Mouse (Mus musculus) monocyte, adult 2 months (primary cell): Measurements from ENCODE around the gene Asxl2.
A peak's percentile ranks its signal among the peaks of the same experiment; 100 is the strongest.
"Not testable (repeated sequence)": the region's sequence is repeated elsewhere in the genome, so short reads cannot be mapped to it uniquely, and the experiment has no call there.

Experiments used
- DNase-seq, 2 experiments: peaks; one replicate each; pipeline ENCODE4 v3.0.0; 2022; ENCODE audit warnings: low spot score in 2 of 2, low read depth in 1 of 2

The Asxl2 gene

GRCm38 (mm10) chr12:3426530-3427034 lies at the start of gene Asxl2:
Gene Asxl2, plus strand, starts transcription at chr12:3426857.
- DNase-seq, result peak; percentile 93 to 94

- no peak for DNase-seq
Measured at GRCm38 (mm10) chr12:3377190-3377589, 49.5 kb upstream of the Asxl2 start.

GRCm38 (mm10) chr12:3377755-3378154 lies 48.9 kb upstream of the Asxl2 start:
- DNase-seq, result no peak

- no peak for DNase-seq
Measured at GRCm38 (mm10) chr12:3384860-3385259, 41.8 kb upstream of the Asxl2 start.

GRCm38 (mm10) chr12:3385271-3385670 lies 41.4 kb upstream of the Asxl2 start:
- DNase-seq, result no peak

GRCm38 (mm10) chr12:3385940-3386339 lies 40.7 kb upstream of the Asxl2 start:
- no peak for DNase-seq

- DNase-seq, result no peak
Measured at GRCm38 (mm10) chr12:3387891-3388290, 38.8 kb upstream of the Asxl2 start.

- no peak for DNase-seq
Measured at GRCm38 (mm10) chr12:3389394-3389793, 37.3 kb upstream of the Asxl2 start.

GRCm38 (mm10) chr12:3390071-3390470 lies 36.6 kb upstream of the Asxl2 start:
- DNase-seq, result no peak

GRCm38 (mm10) chr12:3390577-3391262 lies 35.9 kb upstream of the Asxl2 start:
- DNase-seq, result peak; percentile 34 to 59

GRCm38 (mm10) chr12:3391276-3391675 lies 35.4 kb upstream of the Asxl2 start:
- DNase-seq, result no peak

- DNase-seq, result no peak
Measured at GRCm38 (mm10) chr12:3393140-3393539, 33.5 kb upstream of the Asxl2 start.

GRCm38 (mm10) chr12:3396931-3397330 lies 29.7 kb upstream of the Asxl2 start:
- DNase-seq, result no peak

- not testable (repeated sequence) for DNase-seq
Measured at GRCm38 (mm10) chr12:3405662-3406061, 21.0 kb upstream of the Asxl2 start.

GRCm38 (mm10) chr12:3406585-3406984 lies 20.1 kb upstream of the Asxl2 start:
- no peak for DNase-seq

- DNase-seq, result no peak
Measured at GRCm38 (mm10) chr12:3414956-3415355, 11.7 kb upstream of the Asxl2 start.

- no peak for DNase-seq
Measured at GRCm38 (mm10) chr12:3418761-3419160, 7.9 kb upstream of the Asxl2 start.

- DNase-seq, result no peak
Measured at GRCm38 (mm10) chr12:3420519-3420918, 6.1 kb upstream of the Asxl2 start.

GRCm38 (mm10) chr12:3422786-3423185 lies 3.9 kb upstream of the Asxl2 start:
- no peak for DNase-seq

GRCm38 (mm10) chr12:3424179-3424578 lies 2.5 kb upstream of the Asxl2 start:
- no peak for DNase-seq

- no peak for DNase-seq
Measured at GRCm38 (mm10) chr12:3425375-3426341, 999 bp upstream of the Asxl2 start.
